Mouse (Mus musculus) embryonic facial prominence, embryonic 10.5 days (tissue): ENCODE measurements around the gene Ccdc149. TPM values are rescaled to one million over a fixed set of nuclear protein-coding genes. Genes with fewer than 3 reads are reported as not detected.
A peak's percentile ranks its signal among the peaks of the same experiment; 100 is the strongest.

Experiments used
- DNase-seq: peaks from one replicate; pipeline ENCODE4 v3.0.0-alpha.2; 2017; ENCODE audit warnings: low spot score
- H3K27ac ChIP-seq: fragments of 300-500 bp; sonication (generic); replicated peaks from 2 replicates; pipeline ENCODE4 v1.5.1; 2016; ENCODE audit warnings: mild to moderate bottlenecking
- H3K27me3 ChIP-seq: fragments of 300-500 bp; sonication (generic); replicated peaks from 2 replicates; pipeline ENCODE4 v1.6.1; 2016; ENCODE audit warnings: low read depth, mild to moderate bottlenecking; ENCODE audit not compliant: poor library complexity, severe bottlenecking
- H3K36me3 ChIP-seq: fragments of 300-500 bp; sonication (generic); replicated peaks from 2 replicates; pipeline ENCODE4 v1.6.1; 2016; ENCODE audit warnings: mild to moderate bottlenecking, moderate library complexity
- H3K4me1 ChIP-seq: fragments of 300-500 bp; sonication (generic); 2 replicates; pipeline ENCODE4 v1.6.1; 2016
- H3K4me3 ChIP-seq: fragments of 300-500 bp; sonication (generic); 2 replicates; pipeline ENCODE4 v1.5.1; 2016; ENCODE audit warnings: mild to moderate bottlenecking, moderate library complexity
- H3K9me3 ChIP-seq: fragments of 300-500 bp; sonication (generic); 2 replicates; pipeline ENCODE4 v1.6.1; 2016; ENCODE audit warnings: mild to moderate bottlenecking
- WGBS: fragments of 180-500 bp; shearing (Covaris S2); methylation state at CpG from one replicate; pipeline ENCODE4 v1.1.7; 2016; 5-methylcytosine and 5-hydroxymethylcytosine counted together
- polyA plus RNA-seq: library from polyadenylated mRNA; unstranded; fragments of >200 nt; fragmentation: Nextera tagmentation; extraction: Ambion mirVana; gene quantifications from 2 replicates; pipeline ENCODE4 v1.2.1, GENCODE M21; 2016

Ccdc149 gene
- polyA plus RNA-seq, 1 experiment from 2014 or later = 1.4 TPM

GRCm38 (mm10) chr5:52363468-52364150 lies 107.7 kb downstream of the Ccdc149 start, which contains the start of gene Sod3:
Gene Sod3, plus strand, starts transcription at chr5:52363791.
- peak; percentile 38 for DNase-seq
- peaks cover 39% of the 10 kb centered on the region for H3K4me1 ChIP-seq
- no peaks in the 10 kb centered on the region for H3K36me3 ChIP-seq
- 0 out of 2 replicates have a peak, but pooled peaks cover 3% of the 10 kb centered on the region for H3K9me3 ChIP-seq
- WGBS = 19% methylated on average over 11 of the region's 11 CpGs
- peaks cover 22% of the 10 kb centered on the region for H3K27me3 ChIP-seq
- peak within 1 kb of the TSS; percentile 54 for H3K27ac ChIP-seq
- no peak within 1 kb of the TSS for H3K4me3 ChIP-seq

GRCm38 (mm10) chr5:52362776-52363467 lies 108.4 kb downstream of the Ccdc149 start:
- Histone ChIP-seq H3K9me3 (no peaks in the 10 kb centered on the region), H3K27me3 (peaks cover 16% of the 10 kb centered on the region), H3K4me1 (peaks cover 34% of the 10 kb centered on the region), H3K27ac (no peak overlapping the region), H3K36me3 (no peaks in the 10 kb centered on the region), H3K4me3 (no peak overlapping the region)
- no peak for DNase-seq
- 53% methylated on average over 6 of the region's 6 CpGs for WGBS

- WGBS = 81% methylated on average over 21 of the region's 21 CpGs
- no peaks in the 10 kb centered on the region for H3K36me3 ChIP-seq
- no peak overlapping the region for H3K27ac ChIP-seq
- peaks cover 34% of the 10 kb centered on the region for H3K4me1 ChIP-seq
- H3K4me3 ChIP-seq = no peak overlapping the region
- no peaks in the 10 kb centered on the region for H3K9me3 ChIP-seq
- no peaks in the 10 kb centered on the region for H3K27me3 ChIP-seq
- DNase-seq = no peak
Observed at GRCm38 (mm10) chr5:52360286-52361049, 110.9 kb downstream of the Ccdc149 start.

GRCm38 (mm10) chr5:52358120-52358519 lies 113.2 kb downstream of the Ccdc149 start:
- peaks cover 17% of the 10 kb centered on the region for H3K4me1 ChIP-seq
- no peaks in the 10 kb centered on the region for H3K36me3 ChIP-seq
- no peaks in the 10 kb centered on the region for H3K9me3 ChIP-seq
- H3K27me3 ChIP-seq = no peaks in the 10 kb centered on the region
- H3K4me3 ChIP-seq = no peak overlapping the region
- no peak overlapping the region for H3K27ac ChIP-seq
- DNase-seq = no peak
- WGBS = 89% methylated on average over 6 of the region's 6 CpGs

GRCm38 (mm10) chr5:52357175-52357754 lies 114.1 kb downstream of the Ccdc149 start:
- Histone ChIP-seq H3K27me3 (no peaks in the 10 kb centered on the region), H3K27ac (no peak overlapping the region), H3K4me3 (no peak overlapping the region), H3K4me1 (peaks cover 9% of the 10 kb centered on the region), H3K9me3 (no peaks in the 10 kb centered on the region), H3K36me3 (no peaks in the 10 kb centered on the region)
- WGBS = 81% methylated on average over 9 of the region's 9 CpGs
- no peak for DNase-seq

- Histone ChIP-seq H3K4me1 (peaks cover 6% of the 10 kb centered on the region), H3K9me3 (no peaks in the 10 kb centered on the region), H3K36me3 (no peaks in the 10 kb centered on the region), H3K4me3 (no peak overlapping the region), H3K27ac (no peak overlapping the region), H3K27me3 (no peaks in the 10 kb centered on the region)
- no peak for DNase-seq
- WGBS = 92% methylated on average over 7 of the region's 7 CpGs
Observed at GRCm38 (mm10) chr5:52355612-52356011, 115.7 kb downstream of the Ccdc149 start.

- WGBS = 85% methylated on average over 4 of the region's 4 CpGs
- Histone ChIP-seq H3K27me3 (no peaks in the 10 kb centered on the region), H3K4me1 (no peaks in the 10 kb centered on the region), H3K36me3 (no peaks in the 10 kb centered on the region), H3K9me3 (no peaks in the 10 kb centered on the region), H3K27ac (no peak overlapping the region), H3K4me3 (no peak overlapping the region)
- no peak for DNase-seq
Observed at GRCm38 (mm10) chr5:52354441-52354840, 116.9 kb downstream of the Ccdc149 start.

- WGBS = 83% methylated on average over 5 of the region's 5 CpGs
- no peak for DNase-seq
- Histone ChIP-seq H3K27me3 (no peaks in the 10 kb centered on the region), H3K4me1 (no peaks in the 10 kb centered on the region), H3K4me3 (no peak overlapping the region), H3K36me3 (no peaks in the 10 kb centered on the region), H3K9me3 (no peaks in the 10 kb centered on the region), H3K27ac (no peak overlapping the region)
Observed at GRCm38 (mm10) chr5:52352730-52353129, 118.6 kb downstream of the Ccdc149 start.

GRCm38 (mm10) chr5:52351561-52351960 lies 119.8 kb downstream of the Ccdc149 start:
- H3K36me3 ChIP-seq = no peaks in the 10 kb centered on the region
- no peaks in the 10 kb centered on the region for H3K9me3 ChIP-seq
- H3K4me3 ChIP-seq = no peak overlapping the region
- no peaks in the 10 kb centered on the region for H3K4me1 ChIP-seq
- no peak overlapping the region for H3K27ac ChIP-seq
- WGBS = 93% methylated on average over 2 of the region's 2 CpGs
- DNase-seq = no peak
- no peaks in the 10 kb centered on the region for H3K27me3 ChIP-seq

GRCm38 (mm10) chr5:52350451-52350850 lies 120.9 kb downstream of the Ccdc149 start:
- Histone ChIP-seq H3K36me3 (no peaks in the 10 kb centered on the region), H3K4me1 (no peaks in the 10 kb centered on the region), H3K27ac (no peak overlapping the region), H3K4me3 (no peak overlapping the region), H3K27me3 (no peaks in the 10 kb centered on the region), H3K9me3 (no peaks in the 10 kb centered on the region)
- WGBS = 93% methylated on average over 2 of the region's 2 CpGs
- DNase-seq = no peak

GRCm38 (mm10) chr5:52346890-52347289 lies 124.4 kb downstream of the Ccdc149 start:
- H3K27me3 ChIP-seq = no peaks in the 10 kb centered on the region
- no peak overlapping the region for H3K4me3 ChIP-seq
- no peak overlapping the region for H3K27ac ChIP-seq
- no peaks in the 10 kb centered on the region for H3K9me3 ChIP-seq
- WGBS = 81% methylated on average over 2 of the region's 2 CpGs
- no peaks in the 10 kb centered on the region for H3K4me1 ChIP-seq
- H3K36me3 ChIP-seq = no peaks in the 10 kb centered on the region
- no peak for DNase-seq

- Histone ChIP-seq H3K27me3 (no peaks in the 10 kb centered on the region), H3K4me1 (no peaks in the 10 kb centered on the region), H3K27ac (no peak overlapping the region), H3K9me3 (no peaks in the 10 kb centered on the region), H3K4me3 (no peak overlapping the region), H3K36me3 (no peaks in the 10 kb centered on the region)
- no peak for DNase-seq
- 85% methylated on average over 2 of the region's 2 CpGs for WGBS
Observed at GRCm38 (mm10) chr5:52339134-52339533, 132.2 kb downstream of the Ccdc149 start.
